Mouse (Mus musculus) liver, adult 2 months (tissue): ENCODE results near the gene Crocc.

Experiments used
- CTCF ChIP-seq: fragments of 200-500 bp; IDR thresholded peaks from 2 replicates; pipeline ENCODE4 v1.5.1; 2011; ENCODE audit warnings: low read depth, low read length, control low read depth
- POLR2A ChIP-seq: fragments of 200-500 bp; IDR thresholded peaks from 2 replicates; pipeline ENCODE4 v1.6.1; 2011; ENCODE audit warnings: low read length, control low read depth; ENCODE audit not compliant: insufficient read depth; ENCODE audit errors: extremely low read depth

- TF ChIP-seq POLR2A (no peak), CTCF (no peak)
Measured at GRCm38 (mm10) chr4:140988706-140989290, 71.6 kb downstream of the Crocc start.
